Mouse (Mus musculus) CD4-positive, CD25-positive, alpha-beta regulatory T cell, adult 2 months (primary cell): ENCODE results near the gene Zfp367.

Experiments used
- DNase-seq: peaks from one replicate; pipeline ENCODE4 v3.0.0-alpha.2; 2012; ENCODE audit warnings: low read depth, low spot score

Zfp367 gene

DNA sequence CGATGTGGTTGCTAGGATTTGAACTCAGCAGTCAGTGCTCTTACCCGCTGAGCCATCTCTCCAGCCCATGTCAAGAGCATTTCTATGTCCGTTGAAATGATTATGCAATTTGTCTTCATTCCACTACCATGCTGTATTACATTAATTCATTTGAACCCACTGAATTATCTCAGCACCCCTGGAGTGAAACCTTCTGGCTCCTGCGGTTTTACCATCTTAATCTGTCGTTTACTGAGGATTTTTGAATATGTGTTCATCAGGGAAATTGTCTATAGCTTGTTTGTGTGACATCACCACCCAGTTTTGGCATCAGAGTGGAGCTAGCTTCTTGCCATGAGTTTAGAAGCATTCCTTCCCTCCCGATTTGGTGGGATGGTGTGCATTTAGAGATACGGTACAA is 62.0 kb downstream of the Zfp367 start:
- no peak for DNase-seq

DNA sequence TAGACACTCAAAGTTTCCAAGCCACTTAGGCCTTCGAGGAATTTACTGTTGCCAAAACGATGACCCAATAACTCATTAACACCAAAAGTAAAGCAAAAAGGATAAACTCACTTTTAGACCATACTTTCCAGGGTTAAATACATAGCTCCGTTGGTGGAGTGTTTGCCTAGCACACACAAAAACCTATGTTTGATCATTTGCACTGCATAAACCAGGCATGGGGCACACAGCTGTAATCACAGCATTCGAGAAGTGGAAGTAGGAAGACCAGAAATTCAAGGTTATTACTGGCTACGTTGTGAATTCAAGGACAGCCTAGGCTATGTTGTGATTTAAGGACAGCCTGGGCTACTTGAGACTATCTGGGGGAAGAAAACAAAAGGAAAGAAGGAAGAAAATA is 62.7 kb downstream of the Zfp367 start:
- no peak for DNase-seq

- DNase-seq, result no peak
Observed at GRCm38 (mm10) chr13:64089130-64089529, 63.9 kb downstream of the Zfp367 start, which contains the start of gene Hsd17b3. Hsd17b3 (minus strand) TSS chr13:64089230.

GRCm38 (mm10) chr13:64088057-64088456 is 64.9 kb downstream of the Zfp367 start:
- DNase-seq, result no peak

DNA sequence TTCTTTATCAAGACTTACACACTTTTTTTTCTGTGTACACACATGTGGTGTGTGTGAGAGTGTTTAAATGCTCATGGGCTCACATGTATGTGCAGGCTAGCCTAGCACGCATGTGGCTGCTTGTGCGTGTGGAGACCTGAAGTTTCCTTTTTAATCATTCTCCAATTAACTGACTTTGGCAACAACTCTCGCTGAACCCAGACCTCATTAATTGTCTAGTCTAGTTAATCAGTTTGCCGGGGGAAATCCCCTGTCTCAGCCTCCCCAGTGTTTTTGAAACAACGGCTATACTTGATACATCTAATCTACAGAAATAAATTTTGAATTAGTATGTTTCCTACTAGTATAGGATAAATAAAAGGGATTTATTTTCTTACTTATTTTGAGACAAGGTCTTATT is 67.0 kb downstream of the Zfp367 start:
- no peak for DNase-seq

GRCm38 (mm10) chr13:64083331-64083730 is 69.7 kb downstream of the Zfp367 start:
- DNase-seq, result no peak
